Mouse (Mus musculus): Measurements from ENCODE around the gene 7530416G11Rik.

DNA sequence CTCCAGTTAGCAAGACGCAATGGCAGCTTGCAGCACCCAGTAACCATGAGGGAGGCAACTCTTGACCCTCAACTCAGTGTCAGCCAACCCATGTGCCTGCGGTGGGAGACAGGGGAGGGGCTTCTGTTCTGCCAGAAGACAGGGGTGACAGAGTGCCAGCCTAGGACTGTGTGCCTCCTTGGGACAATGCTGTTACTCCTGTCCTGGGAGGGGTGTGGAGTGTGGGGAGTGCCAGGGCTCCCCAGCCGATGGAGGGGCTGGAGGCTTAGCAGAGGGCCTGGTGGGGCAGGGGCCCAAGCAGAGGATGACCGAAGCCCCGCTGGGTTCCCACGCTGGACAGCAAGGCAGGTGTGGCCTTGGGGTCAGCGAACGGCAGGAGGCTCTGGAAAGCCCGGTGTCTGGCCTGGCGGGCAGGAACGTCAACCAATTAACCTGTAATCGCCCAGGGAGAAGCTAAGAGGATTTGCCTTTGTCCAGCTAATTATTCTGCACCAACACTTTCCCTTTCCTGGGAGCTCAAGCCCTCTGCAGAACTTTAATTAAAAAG lies 21.4 kb upstream of the 7530416G11Rik start:
- TF ChIP-seq CTCF (conservative IDR thresholded peaks at IDR 0.05; ENCODE audit: low read length) = no peak
- TF ChIP-seq NANOG (IDR thresholded peaks at IDR 0.05; ENCODE audit: borderline replicate concordance, low read length) = no peak
- no peak for TF ChIP-seq POU5F1 (IDR thresholded peaks at IDR 0.05; ENCODE audit: borderline replicate concordance, low read length)
